Mouse (Mus musculus) cerebellum, adult 9-11 months (tissue): ENCODE data around the gene Rpp40.
A peak's percentile ranks its signal among the peaks of the same experiment; 100 is the strongest.

Source experiments
- DNase-seq: peaks from one replicate; pipeline ENCODE4 v3.0.0; 2022

Rpp40 gene

DNA sequence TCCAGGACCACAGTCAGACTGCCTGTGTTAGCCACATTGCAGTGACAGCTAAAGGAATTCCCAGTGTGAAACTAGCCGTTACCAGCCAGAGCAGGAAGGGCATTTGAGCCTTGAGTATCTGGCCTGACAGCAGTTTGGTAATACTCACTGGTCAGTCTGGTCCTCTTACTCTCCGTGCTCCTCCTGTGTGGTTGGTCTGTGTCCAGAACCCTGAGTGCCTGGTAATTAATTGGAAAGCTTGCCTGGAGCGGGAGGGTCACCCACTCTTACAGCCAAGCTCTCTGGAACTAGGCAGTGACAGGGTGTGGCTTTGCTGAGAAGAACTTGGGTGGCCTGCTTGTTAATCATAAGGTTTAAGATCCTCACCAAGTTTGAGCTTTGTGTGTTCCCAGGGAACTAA lies 57.5 kb downstream of the Rpp40 start:
- DNase-seq: peak; percentile 66

DNA sequence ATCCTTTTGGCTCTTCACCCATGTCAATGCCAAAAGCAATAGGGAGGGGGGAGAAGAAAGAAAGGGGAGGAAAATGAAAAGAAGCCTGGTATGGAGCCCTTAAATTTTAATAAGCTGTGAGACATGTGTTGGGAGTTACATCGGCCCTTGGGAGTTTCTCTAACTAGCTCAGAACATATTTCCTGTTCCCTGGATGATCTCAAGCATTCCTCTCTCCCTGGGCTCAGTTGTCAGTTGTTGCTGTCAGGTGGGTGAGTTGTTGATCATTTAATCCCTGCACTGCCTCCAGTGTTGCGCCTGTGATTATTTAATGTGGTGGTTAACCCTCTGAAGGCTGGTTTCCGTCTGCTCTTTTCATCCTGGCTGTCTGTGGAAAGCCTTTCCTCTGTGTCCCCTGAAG lies 60.9 kb downstream of the Rpp40 start:
- DNase-seq: no peak
